Mouse (Mus musculus) kidney, adult 2 months (tissue): ENCODE measurements around the gene Fbxw11.
A peak's percentile ranks its signal among the peaks of the same experiment; 100 is the strongest.

ENCODE experiments used
- CTCF ChIP-seq: fragments of 200-500 bp; conservative IDR thresholded peaks from 2 replicates; pipeline ENCODE4 v1.5.1; 2011; ENCODE audit warnings: low read depth, mild to moderate bottlenecking, control low read depth, low read length, moderate library complexity, mixed read lengths; ENCODE audit not compliant: insufficient read depth, insufficient read length
- POLR2A ChIP-seq: fragments of 200-500 bp; IDR thresholded peaks from one replicate; pipeline ENCODE4 v1.6.1; 2011; ENCODE audit warnings: low read depth, low read length, control low read depth

GRCm38 (mm10) chr11:32594122-32594521, 48.4 kb upstream of the Fbxw11 start:
- no peak for TF ChIP-seq POLR2A
- 0 out of 2 replicates have a peak, but pooled peaks have one; percentile 29 for TF ChIP-seq CTCF
